Mouse (Mus musculus): Measurements from ENCODE around the gene Slc17a6. TPM values are rescaled to one million over a fixed set of nuclear protein-coding genes. Genes with fewer than 3 reads are reported as not detected.

Gene Slc17a6
- total and polyA plus RNA-seq, 2 experiments, result not detected

DNA sequence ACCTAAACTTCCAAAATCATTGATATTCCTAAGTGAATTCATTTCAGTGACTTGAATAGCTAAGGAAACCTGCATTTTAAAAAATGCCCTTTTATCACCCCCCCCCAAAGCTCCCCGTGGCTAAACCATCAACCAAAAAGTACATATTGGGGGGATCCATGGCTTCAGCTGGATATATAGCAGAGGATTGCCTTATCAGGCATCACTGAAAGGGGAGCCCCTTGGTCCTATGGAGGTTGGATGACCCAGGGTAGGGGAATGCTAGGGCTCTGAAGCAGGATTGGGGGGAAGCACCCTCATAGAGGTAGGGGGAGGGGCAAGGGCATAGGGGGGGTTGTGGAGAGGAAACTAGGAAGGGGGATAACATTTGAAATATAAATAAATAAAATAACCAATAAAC, 1.8 kb upstream of the Slc17a6 start:
- TF ChIP-seq CTCF (IDR thresholded peaks at IDR 0.05; ENCODE audit: low read depth, low read length) (no peak), POLR2A (IDR thresholded peaks at IDR 0.05; ENCODE audit: extremely low read depth, insufficient read depth, low read length) (no peak)
- 32% methylated on average over 1 of the region's 1 CpGs for WGBS
- no peaks in the 10 kb centered on the region for H3K79me2 ChIP-seq (ENCODE audit: control insufficient read depth, insufficient read depth, low read length)
- H3K9ac ChIP-seq (ENCODE audit: low read depth, low read length), result no peak overlapping the region
- H3K27me3 ChIP-seq (ENCODE audit: control insufficient read depth, insufficient read depth, low read length), result peaks cover 13% of the 10 kb centered on the region
- no peak for DNase-seq (ENCODE audit: extremely low read depth, low read depth, low spot score)
- H3K4me1 ChIP-seq (ENCODE audit: control insufficient read depth, insufficient read depth, low read length), result no peaks in the 10 kb centered on the region
- H3K36me3 ChIP-seq (ENCODE audit: control insufficient read depth, insufficient read depth, low read length), result no peaks in the 10 kb centered on the region
- H3K4me3 ChIP-seq (ENCODE audit: insufficient read depth, low read depth, low read length), result no peak overlapping the region
- H3K27ac ChIP-seq (replicated peaks; ENCODE audit: insufficient read depth, low read depth, low read length), result no peak overlapping the region

DNA sequence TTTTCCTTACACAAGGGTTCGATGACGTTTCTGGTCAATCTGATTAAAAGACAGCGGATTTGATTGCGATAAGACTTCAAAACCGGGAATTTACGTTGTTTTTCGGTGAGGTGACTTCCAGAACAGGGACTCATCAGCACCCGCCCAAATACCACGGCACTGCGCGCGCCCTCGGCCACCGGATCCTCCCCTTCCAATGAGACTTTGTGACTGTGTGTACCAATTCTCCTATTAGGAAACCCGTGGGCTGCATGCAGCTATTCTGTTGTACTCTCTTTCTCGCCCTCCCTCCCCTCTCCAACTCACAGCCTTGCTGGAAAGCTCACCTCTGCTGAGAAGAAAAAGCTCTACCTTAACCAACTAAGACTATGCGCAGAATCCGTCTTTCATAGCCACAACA, 390 bp downstream of the Slc17a6 start:
- Histone ChIP-seq H3K27me3 (ENCODE audit: control insufficient read depth, insufficient read depth, low read length) (peaks cover 24% of the 10 kb centered on the region), H3K36me3 (ENCODE audit: control insufficient read depth, insufficient read depth, low read length) (no peaks in the 10 kb centered on the region), H3K79me2 (ENCODE audit: control insufficient read depth, insufficient read depth, low read length) (no peaks in the 10 kb centered on the region), H3K4me3 (ENCODE audit: insufficient read depth, low read depth, low read length) (no peak overlapping the region), H3K4me1 (ENCODE audit: control insufficient read depth, insufficient read depth, low read length) (no peaks in the 10 kb centered on the region), H3K27ac (replicated peaks; ENCODE audit: insufficient read depth, low read depth, low read length) (no peak overlapping the region), H3K9ac (ENCODE audit: low read depth, low read length) (no peak overlapping the region)
- TF ChIP-seq CTCF (IDR thresholded peaks at IDR 0.05; ENCODE audit: low read depth, low read length), result no peak
- no peak for TF ChIP-seq POLR2A (IDR thresholded peaks at IDR 0.05; ENCODE audit: extremely low read depth, insufficient read depth, low read length)
- DNase-seq (ENCODE audit: extremely low read depth, low read depth, low spot score), result no peak
- 4% methylated on average over 18 of the region's 18 CpGs for WGBS

DNA sequence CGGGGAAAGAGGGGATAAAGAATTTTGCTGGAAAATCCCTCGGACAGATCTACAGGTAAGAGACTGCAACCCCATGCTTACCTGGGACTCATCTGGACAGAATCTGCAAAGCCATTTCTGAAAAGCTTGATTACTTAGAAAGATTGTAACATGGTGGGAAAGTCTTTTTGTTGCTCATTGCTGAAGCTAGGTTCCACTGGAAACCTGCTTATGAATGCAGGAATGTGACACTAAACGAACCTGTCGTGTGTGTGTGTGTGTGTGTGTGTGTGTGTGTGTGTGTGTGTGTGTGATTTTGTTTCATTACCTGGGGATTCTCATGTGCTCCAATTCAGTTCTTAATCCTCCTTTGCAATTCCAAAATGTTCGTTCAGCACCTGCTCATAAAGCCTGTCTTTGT, 860 bp downstream of the Slc17a6 start:
- Histone ChIP-seq H3K27ac (replicated peaks; ENCODE audit: insufficient read depth, low read depth, low read length) (no peak overlapping the region), H3K36me3 (ENCODE audit: control insufficient read depth, insufficient read depth, low read length) (no peaks in the 10 kb centered on the region), H3K27me3 (ENCODE audit: control insufficient read depth, insufficient read depth, low read length) (peaks cover 28% of the 10 kb centered on the region), H3K79me2 (ENCODE audit: control insufficient read depth, insufficient read depth, low read length) (no peaks in the 10 kb centered on the region), H3K9ac (ENCODE audit: low read depth, low read length) (no peak overlapping the region), H3K4me3 (ENCODE audit: insufficient read depth, low read depth, low read length) (no peak overlapping the region), H3K4me1 (ENCODE audit: control insufficient read depth, insufficient read depth, low read length) (no peaks in the 10 kb centered on the region)
- WGBS, result 9% methylated on average over 5 of the region's 5 CpGs
- no peak for TF ChIP-seq CTCF (IDR thresholded peaks at IDR 0.05; ENCODE audit: low read depth, low read length)
- no peak for TF ChIP-seq POLR2A (IDR thresholded peaks at IDR 0.05; ENCODE audit: extremely low read depth, insufficient read depth, low read length)
- no peak for DNase-seq (ENCODE audit: extremely low read depth, low read depth, low spot score)

DNA sequence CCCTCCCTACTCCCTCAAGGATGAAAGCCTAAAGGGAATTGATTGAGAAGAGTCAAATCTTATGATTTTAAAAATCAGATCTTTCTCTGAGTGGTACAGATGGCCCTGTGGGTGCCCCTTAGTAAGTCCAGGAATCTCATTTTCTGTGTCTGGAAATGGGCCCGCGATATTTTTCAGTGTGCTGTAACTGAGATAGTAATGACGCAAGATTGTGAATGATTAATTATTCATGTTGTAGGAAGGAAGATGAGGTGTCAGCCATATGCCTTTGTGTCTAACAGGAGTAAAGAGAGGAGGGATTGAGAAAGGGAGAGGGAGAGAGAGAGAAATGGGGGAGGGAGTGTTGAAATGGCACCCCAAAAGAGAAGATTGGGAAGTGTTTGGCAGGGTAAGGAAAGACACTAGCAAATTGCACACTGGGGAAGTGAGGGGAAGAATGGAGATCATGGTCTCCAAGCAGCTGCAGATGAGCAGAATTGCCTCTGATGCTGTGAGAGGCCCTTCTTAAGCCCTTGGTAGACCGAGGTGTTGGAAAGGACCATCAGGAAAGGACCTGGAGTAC, 2.6 kb downstream of the Slc17a6 start:
- Histone ChIP-seq H3K4me1 (ENCODE audit: control insufficient read depth, insufficient read depth, low read length) (no peaks in the 10 kb centered on the region), H3K9ac (ENCODE audit: low read depth, low read length) (no peak overlapping the region), H3K79me2 (ENCODE audit: control insufficient read depth, insufficient read depth, low read length) (no peaks in the 10 kb centered on the region), H3K27ac (replicated peaks; ENCODE audit: insufficient read depth, low read depth, low read length) (no peak overlapping the region), H3K27me3 (ENCODE audit: control insufficient read depth, insufficient read depth, low read length) (peaks cover 32% of the 10 kb centered on the region), H3K4me3 (ENCODE audit: insufficient read depth, low read depth, low read length) (no peak overlapping the region), H3K36me3 (ENCODE audit: control insufficient read depth, insufficient read depth, low read length) (no peaks in the 10 kb centered on the region)
- no peak for TF ChIP-seq POLR2A (IDR thresholded peaks at IDR 0.05; ENCODE audit: extremely low read depth, insufficient read depth, low read length)
- no peak for TF ChIP-seq CTCF (IDR thresholded peaks at IDR 0.05; ENCODE audit: low read depth, low read length)
- 10% methylated on average over 4 of the region's 4 CpGs for WGBS
- DNase-seq (ENCODE audit: extremely low read depth, low read depth, low spot score), result no peak

DNA sequence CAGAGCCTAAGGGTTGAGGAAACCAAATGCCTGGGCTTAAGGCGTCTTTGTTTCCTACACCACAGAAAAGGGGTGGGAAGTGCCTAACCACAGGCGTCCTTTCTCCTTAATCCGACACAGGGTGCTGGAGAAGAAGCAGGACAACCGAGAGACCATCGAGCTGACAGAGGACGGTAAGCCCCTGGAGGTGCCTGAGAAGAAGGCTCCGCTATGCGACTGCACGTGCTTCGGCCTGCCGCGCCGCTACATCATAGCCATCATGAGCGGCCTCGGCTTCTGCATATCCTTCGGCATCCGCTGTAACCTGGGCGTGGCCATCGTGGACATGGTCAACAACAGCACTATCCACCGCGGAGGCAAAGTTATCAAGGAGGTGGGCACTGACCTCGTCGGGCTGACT, 3.4 kb downstream of the Slc17a6 start:
- TF ChIP-seq CTCF (IDR thresholded peaks at IDR 0.05; ENCODE audit: low read depth, low read length), result no peak
- TF ChIP-seq POLR2A (IDR thresholded peaks at IDR 0.05; ENCODE audit: extremely low read depth, insufficient read depth, low read length), result no peak
- Histone ChIP-seq H3K27ac (replicated peaks; ENCODE audit: insufficient read depth, low read depth, low read length) (no peak overlapping the region), H3K4me3 (ENCODE audit: insufficient read depth, low read depth, low read length) (no peak overlapping the region), H3K4me1 (ENCODE audit: control insufficient read depth, insufficient read depth, low read length) (no peaks in the 10 kb centered on the region), H3K36me3 (ENCODE audit: control insufficient read depth, insufficient read depth, low read length) (no peaks in the 10 kb centered on the region), H3K9ac (ENCODE audit: low read depth, low read length) (no peak overlapping the region), H3K27me3 (ENCODE audit: control insufficient read depth, insufficient read depth, low read length) (peaks cover 32% of the 10 kb centered on the region), H3K79me2 (ENCODE audit: control insufficient read depth, insufficient read depth, low read length) (no peaks in the 10 kb centered on the region)
- no peak for DNase-seq (ENCODE audit: extremely low read depth, low read depth, low spot score)
- 3% methylated on average over 23 of the region's 23 CpGs for WGBS

DNA sequence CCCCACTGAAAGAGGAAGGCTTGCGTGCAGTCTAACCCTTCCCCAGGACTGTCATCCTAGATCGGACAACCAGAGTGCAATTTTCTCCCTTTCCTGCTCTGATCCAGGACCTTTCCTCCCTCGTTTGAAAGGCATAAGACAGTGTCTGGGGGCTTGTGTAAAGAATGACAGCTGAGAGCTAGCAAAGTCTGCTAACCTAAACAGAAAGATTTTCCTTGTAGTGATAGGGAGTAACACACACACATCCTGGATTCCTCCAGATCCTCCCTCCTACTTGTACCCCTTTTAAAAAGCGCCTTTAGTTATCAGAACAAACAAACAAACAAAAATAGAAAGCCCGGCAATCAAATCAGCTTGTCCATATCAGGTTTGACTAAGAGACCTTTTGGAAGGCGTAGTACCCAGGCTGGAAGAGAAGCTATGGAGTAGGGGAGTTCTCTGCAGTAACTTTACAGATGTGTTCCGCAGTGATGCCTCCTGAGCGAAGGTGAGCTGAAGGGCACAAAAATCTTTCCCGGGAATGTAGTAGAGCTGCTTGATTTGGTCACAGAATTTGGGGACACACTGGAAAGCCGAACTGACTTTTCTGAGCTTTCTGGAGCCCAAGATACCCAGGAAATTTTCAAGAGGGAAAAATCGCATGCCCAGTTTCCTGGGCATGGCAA, 3.9 kb downstream of the Slc17a6 start:
- TF ChIP-seq POLR2A (IDR thresholded peaks at IDR 0.05; ENCODE audit: extremely low read depth, insufficient read depth, low read length) (no peak), CTCF (IDR thresholded peaks at IDR 0.05; ENCODE audit: low read depth, low read length) (no peak)
- DNase-seq (ENCODE audit: extremely low read depth, low read depth, low spot score), result no peak
- no peaks in the 10 kb centered on the region for H3K4me1 ChIP-seq (ENCODE audit: control insufficient read depth, insufficient read depth, low read length)
- no peak overlapping the region for H3K27ac ChIP-seq (replicated peaks; ENCODE audit: insufficient read depth, low read depth, low read length)
- H3K36me3 ChIP-seq (ENCODE audit: control insufficient read depth, insufficient read depth, low read length), result no peaks in the 10 kb centered on the region
- H3K79me2 ChIP-seq (ENCODE audit: control insufficient read depth, insufficient read depth, low read length), result no peaks in the 10 kb centered on the region
- H3K9ac ChIP-seq (ENCODE audit: low read depth, low read length), result no peak overlapping the region
- no peak overlapping the region for H3K4me3 ChIP-seq (ENCODE audit: insufficient read depth, low read depth, low read length)
- H3K27me3 ChIP-seq (ENCODE audit: control insufficient read depth, insufficient read depth, low read length), result peaks cover 32% of the 10 kb centered on the region
- 4% methylated on average over 11 of the region's 11 CpGs for WGBS

All from liver, adult 2 months (tissue).